Mouse (Mus musculus): ENCODE data around the gene Zfp14.

Zfp14 gene

DNA sequence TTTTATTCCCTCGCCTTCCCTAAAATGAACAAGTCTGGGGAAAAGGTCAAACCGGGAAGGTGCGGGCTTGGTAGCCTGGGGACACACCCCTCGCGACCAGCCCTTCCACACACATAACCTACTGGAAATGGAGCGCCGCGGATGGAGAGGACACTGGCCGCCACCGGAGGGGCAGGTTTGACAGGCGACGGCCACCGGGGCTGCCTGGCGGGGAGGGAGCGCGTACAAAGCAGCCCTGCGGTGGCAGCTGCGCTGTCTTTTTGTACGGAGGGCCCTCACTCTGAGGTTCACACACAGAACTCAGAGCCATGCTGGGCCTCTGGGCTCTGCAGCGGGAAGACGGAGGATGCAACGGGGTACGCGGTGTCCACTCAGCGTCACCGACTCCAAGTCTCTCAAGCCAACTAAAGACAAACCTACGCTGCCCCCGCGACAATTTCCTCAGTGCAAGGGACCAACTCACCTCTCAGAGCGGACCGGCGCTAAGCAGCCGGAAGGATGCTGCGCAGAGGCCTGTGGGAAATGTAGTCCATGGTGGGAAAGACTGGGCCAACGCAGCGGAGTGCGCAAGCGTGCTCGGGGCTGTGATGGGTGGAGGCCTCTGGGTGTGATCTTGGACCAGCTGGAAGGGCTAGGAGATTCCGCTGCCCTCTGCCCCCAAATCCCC lies at the start of gene Zfp14:
Zfp14 (minus strand) TSS at position 499 of the 667 bp plus-strand sequence.
- DNase-seq (ENCODE audit: low spot score): peak; percentile 77

- no peak for DNase-seq (ENCODE audit: low spot score)
Observed at GRCm38 (mm10) chr7:30099297-30099696, 48.1 kb upstream of the Zfp14 start.

GRCm38 (mm10) chr7:30095551-30096125 lies 44.5 kb upstream of the Zfp14 start:
- no peak for DNase-seq (ENCODE audit: low spot score)

GRCm38 (mm10) chr7:30094646-30095429 lies 43.7 kb upstream of the Zfp14 start, which contains the start of gene Zfp260:
Gene Zfp260 (plus strand): TSS chr7:30094777.
- peak; percentile 78 for DNase-seq (ENCODE audit: low spot score)

DNA sequence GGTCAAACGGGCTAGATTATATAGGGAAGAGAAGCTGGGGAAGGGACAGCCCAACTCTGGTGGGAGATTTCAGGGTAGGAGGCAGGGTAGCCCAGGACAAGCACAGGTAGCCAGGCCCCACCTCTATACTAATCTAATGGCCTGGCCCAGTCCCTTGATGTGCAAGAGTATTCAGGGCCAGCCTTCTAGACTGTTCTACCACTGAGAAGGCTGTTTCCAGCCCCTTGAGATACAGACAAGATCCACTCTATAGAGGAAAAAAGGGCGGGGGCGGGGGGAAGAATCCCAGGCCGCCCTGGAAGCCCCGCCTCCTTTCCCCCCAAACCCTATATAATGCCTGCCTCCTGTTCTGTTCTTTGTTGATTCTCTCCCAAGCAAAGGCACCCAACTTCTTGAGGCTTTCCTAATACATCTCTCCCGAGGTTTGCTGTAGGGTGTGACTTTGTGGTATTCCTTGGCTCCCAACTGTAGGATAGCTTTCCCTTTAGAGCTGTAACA lies 42.8 kb upstream of the Zfp14 start:
- no peak for DNase-seq (ENCODE audit: low spot score)

DNA sequence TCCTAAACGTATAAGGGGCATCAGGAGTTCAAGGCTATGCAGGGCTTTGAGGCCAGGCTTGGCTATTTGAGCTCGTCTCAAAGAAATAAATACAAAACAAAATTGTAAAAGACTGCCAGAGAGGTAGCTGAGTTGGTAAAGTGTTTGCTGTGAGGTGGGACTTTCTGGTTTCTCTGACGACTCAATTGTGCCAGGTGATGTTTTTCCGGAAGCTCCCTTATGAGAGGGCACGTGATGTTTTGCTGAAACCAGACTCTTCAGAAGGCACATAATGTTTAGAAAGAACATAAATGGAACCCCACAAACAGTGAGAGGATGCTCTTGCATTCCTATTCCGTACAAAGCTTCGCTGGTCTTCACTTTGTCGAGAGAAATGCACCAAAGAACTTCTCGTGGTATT lies 41.5 kb upstream of the Zfp14 start:
- DNase-seq (ENCODE audit: low spot score): no peak

DNA sequence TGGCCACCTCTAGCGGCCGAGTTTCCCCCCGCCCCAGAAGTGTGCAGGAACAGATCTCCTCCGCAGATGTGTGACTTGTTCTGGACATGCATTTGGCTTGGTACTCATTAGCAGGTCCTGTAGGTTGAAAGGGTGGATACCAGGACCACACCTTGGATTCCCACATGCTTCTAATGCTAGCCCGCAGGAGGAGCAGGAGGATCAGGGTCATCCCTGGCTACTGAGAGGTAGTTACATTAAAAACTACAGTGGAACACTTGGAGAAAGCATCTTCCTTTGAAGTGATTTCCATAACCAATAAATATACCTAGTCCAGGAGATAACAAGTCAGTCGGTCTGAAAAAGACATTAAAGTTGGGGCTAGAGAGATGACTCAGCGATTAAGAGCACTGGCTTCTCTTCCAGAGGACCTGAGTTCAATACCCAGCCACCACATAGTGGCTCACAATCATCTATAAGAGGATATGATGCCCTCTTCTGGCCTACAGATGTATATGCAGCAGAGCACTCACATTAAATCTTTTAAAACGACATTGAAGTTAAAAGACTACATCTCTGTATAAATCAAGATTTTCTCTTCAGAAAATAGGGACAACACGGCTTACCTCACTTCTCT lies 39.9 kb upstream of the Zfp14 start:
- DNase-seq (ENCODE audit: low spot score): no peak

DNA sequence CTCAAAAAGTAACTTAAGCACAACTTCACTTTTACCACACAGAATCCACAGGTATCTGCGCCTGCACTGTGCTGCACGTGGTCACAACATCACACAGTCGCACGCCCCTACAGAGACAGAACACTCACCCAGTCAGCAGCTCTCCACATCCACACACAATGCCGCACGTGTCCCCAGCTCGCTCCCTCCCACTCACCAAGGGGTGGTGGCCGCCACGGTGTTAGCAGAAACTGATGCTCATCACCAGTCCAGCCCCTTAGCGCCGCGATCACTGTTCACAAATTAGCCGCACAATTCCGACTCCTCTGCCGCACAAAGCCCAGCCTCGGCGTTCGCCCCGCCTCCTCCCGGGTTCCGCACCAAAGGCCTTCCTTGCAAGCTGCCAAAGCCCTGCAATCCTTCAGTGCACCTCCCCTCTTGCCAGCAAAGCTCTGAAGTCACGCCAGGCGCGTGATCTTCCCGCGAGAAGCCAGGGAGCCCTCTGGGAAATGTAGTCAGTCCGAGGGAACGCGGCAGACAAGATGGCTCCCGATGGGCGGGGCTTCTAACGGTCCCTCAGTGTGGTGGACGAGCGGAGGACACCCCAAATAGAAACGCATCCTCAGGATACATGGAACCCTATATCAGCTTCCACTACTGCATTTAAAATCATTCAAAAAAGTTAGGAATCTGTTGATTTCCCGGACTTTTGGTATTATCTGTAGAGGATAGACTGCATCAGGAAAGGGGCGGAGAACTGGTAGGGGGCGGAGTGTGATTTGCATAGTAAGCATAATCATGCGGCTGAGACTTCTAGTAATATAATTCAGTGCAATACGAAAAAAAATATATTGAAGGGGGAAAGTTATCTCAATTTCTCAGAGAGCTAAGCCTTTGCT lies 39.2 kb upstream of the Zfp14 start, which contains the start of the genes Gm26920 and Zfp566:
Gm26920 (minus strand) TSS at position 319 of the 878 bp plus-strand sequence.
Zfp566 (minus strand) TSS at position 436 of the 878 bp plus-strand sequence.
- DNase-seq (ENCODE audit: low spot score): peak; percentile 91

GRCm38 (mm10) chr7:30089405-30089804 lies 38.2 kb upstream of the Zfp14 start:
- DNase-seq (ENCODE audit: low spot score): no peak

DNA sequence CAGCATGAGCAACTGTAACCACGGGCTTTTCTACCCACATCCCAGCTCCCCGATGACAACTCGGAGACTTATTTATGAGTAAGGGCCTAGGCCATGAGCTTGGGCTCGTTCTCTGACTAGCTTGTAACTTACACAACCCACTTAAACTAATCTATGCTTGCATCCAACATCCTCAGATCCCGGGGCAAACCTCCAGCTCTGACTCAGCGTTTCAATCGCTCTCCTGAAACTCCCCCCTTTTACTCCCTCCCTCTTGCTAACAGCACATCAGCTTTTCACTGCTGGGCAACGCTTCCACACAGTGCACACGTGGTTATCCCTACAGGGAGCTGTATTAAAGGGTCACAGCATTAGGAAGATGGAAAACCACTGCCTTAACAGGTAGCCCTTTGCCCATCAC lies 35.3 kb upstream of the Zfp14 start:
- DNase-seq (ENCODE audit: low spot score): no peak

- peak; percentile 61 for DNase-seq (ENCODE audit: low spot score)
Observed at GRCm38 (mm10) chr7:30072146-30073028, 21.2 kb upstream of the Zfp14 start, which contains the start of gene Zfp82. Gene Zfp82 (minus strand): TSS chr7:30072900.

- no peak for DNase-seq (ENCODE audit: low spot score)
Observed at GRCm38 (mm10) chr7:30064622-30065021, 13.4 kb upstream of the Zfp14 start.

- no peak for DNase-seq (ENCODE audit: low spot score)
Observed at GRCm38 (mm10) chr7:30062478-30062877, 11.3 kb upstream of the Zfp14 start.

GRCm38 (mm10) chr7:30060341-30060740 lies 9.2 kb upstream of the Zfp14 start:
- no peak for DNase-seq (ENCODE audit: low spot score)

- DNase-seq (ENCODE audit: low spot score): no peak
Observed at GRCm38 (mm10) chr7:30053591-30053990, 2.4 kb upstream of the Zfp14 start.

DNA sequence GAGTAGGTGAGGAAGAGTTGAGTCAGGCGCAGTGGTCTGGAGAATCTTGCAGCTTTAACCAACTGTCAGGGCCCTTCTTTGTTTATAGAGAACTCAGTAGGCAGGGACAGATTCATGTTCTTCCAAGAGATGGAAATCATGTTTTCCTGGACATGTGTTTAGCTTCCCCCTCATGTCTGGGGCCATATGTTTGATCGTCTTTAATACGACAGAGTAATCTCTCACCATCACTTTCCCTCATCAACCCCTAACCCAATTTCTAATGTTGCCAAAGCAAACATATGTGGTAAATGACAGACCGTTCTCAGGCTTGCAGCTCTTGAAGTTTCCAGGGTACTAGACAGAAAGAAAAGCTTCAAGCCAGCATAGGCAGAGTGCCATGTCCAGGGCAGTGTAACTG lies 3.1 kb downstream of the Zfp14 start:
- DNase-seq (ENCODE audit: low spot score): no peak

GRCm38 (mm10) chr7:30044354-30044753 lies 6.8 kb downstream of the Zfp14 start:
- DNase-seq (ENCODE audit: low spot score): no peak

- DNase-seq (ENCODE audit: low spot score): no peak
Observed at GRCm38 (mm10) chr7:30034331-30034730, 16.8 kb downstream of the Zfp14 start.

- no peak for DNase-seq (ENCODE audit: low spot score)
Observed at GRCm38 (mm10) chr7:30031379-30031778, 19.8 kb downstream of the Zfp14 start.

DNA sequence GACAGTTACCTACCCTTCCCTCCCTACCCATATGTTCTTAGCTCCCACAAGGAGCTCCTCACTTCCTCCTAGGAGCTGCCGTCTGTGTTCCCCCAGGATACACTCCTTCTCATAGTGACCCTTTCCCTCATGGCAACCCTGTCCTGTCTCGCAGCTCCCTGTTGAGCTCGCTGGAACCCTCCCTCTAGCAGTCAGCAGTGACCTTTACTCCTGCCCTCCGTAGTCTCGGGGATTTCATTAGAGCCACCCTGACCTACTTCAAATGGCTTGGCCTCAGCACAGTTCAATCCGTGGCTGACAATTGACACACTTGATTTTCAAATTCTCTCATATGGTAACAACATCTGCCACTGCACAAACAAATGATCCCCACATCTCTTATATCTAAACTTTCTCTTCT lies 20.5 kb downstream of the Zfp14 start:
- no peak for DNase-seq (ENCODE audit: low spot score)

All from ovary, postnatal 14 days (tissue).